Mouse (Mus musculus): ENCODE results near the gene Slc41a3.

Gene Slc41a3

DNA sequence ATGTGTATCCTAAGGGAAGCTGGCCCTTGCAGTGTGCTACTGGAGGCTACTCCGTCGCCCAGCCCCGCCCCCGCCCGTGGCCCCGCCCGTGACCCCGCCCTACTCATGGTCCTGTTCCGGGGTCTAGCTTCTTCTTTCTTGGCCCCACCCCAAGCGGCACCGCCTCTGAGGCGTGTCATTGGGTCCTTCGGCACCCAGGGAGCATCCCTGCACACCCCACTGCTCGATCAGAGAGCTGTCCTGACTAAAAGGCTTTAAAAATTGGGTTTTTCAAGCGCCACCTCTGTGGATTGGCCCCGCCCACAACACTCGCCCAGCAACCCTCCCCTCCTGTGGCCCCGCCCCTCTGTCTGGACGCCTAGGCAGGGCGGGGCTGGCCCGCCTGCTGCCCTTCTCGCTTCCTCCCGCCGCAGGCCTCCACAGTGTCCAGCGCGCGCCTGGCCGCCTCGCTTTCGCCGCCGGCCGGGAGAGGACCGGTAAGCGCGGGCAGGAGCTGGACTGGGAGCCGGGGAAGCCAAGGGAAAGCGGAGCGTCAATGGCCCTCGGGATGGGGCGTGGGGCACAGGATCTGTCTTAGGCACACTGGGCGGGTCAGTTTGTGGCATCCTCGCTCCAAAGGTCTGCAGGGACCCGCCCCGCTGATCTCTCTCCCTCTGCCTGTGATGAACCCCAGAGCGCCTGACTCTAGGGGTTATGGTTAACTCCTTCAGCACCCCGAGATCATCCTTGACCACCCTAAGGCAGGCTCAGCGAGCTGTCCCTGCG lies at the start of gene Slc41a3:
Slc41a3 (plus strand) TSS at position 193 of the 765 bp plus-strand sequence.
- peak; percentile 93 for DNase-seq

- DNase-seq, result no peak
Observed at GRCm38 (mm10) chr6:90556534-90557058, 47.9 kb upstream of the Slc41a3 start.

DNA sequence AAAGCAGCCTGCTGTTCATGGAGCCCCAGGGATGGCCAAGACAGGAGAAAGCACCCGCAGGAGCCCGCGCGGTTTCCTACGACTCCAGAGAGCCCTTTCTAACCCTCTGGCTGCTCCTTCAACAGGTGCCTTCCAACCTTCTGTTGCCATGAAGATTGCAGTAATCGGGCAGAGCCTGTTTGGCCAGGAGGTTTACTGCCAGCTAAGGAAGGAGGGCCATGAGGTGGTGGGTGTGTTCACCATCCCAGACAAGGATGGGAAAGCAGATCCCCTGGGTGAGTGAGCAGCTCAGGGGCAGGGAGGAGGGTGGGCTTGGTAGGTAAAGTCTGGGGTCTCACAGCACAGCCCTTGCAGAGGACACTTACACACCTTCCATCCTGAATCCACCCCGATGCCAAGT lies 47.4 kb upstream of the Slc41a3 start:
- DNase-seq, result no peak

GRCm38 (mm10) chr6:90557829-90558693 lies 46.5 kb upstream of the Slc41a3 start:
- DNase-seq, result no peak

- no peak for DNase-seq
Observed at GRCm38 (mm10) chr6:90560390-90561058, 44.0 kb upstream of the Slc41a3 start.

GRCm38 (mm10) chr6:90561234-90561781 lies 43.2 kb upstream of the Slc41a3 start:
- no peak for DNase-seq

- no peak for DNase-seq
Observed at GRCm38 (mm10) chr6:90564240-90564639, 40.3 kb upstream of the Slc41a3 start.

DNA sequence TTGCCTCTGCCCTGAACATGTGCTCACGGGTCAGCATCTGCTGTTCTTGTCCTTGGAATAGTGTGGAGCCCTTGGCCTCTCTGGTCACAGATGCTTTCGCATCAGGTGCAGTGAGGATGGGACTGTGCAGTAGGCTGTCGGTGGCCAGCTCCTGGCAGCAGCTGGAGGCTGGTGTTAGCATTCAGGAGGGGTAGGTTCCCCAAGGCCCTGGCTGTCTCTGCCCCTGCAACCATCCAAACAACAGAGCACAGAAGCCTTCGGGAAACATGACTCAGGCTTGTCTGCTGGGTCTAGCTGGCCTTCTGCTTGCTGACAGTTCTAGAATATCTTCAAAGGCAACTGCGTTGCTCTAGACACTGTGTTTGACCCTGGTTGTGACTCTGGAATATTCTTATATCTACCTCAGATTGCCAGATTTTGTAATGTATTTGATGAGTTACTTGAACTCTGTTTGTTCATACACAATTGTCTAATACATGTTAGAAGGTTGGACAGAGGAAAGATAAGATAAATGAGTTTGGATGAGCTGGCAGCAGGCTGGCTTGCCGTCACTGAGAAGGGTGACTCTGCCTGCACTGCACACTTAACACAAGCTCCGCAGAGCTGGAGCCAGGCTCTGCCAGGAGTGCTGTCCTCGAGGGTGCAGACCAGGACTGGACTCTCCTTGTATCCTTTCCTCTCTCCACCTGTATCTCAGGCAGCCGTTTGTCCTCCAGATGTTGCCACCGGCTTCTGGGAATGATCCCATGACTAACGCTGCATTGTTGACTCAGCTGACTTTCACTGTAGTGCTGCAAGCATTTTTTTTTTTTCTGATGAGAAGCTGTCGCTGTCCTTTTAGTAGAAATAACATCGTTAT lies 38.9 kb upstream of the Slc41a3 start:
- DNase-seq, result no peak

- DNase-seq, result no peak
Observed at GRCm38 (mm10) chr6:90567486-90567885, 37.0 kb upstream of the Slc41a3 start.

DNA sequence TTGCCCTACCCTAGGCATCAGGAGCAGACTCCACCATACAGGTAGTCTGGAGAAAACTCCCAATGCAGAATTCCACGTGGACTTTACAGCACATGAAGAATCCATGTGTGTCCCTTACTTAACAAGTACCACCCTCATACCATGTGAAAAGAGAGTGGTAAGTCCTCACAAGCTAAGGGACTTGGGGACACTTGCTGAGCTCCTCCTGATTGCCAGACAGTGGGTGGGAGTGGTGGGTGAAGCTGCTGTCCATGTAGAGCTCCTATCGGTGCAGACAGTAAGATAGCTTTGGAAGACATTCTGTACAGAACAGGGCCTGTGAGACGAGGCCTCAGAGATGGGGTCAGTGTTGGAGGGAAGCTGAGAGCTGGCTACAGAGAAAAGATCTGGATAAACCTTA lies 36.6 kb upstream of the Slc41a3 start:
- DNase-seq, result no peak

GRCm38 (mm10) chr6:90568721-90569120 lies 35.8 kb upstream of the Slc41a3 start:
- no peak for DNase-seq

DNA sequence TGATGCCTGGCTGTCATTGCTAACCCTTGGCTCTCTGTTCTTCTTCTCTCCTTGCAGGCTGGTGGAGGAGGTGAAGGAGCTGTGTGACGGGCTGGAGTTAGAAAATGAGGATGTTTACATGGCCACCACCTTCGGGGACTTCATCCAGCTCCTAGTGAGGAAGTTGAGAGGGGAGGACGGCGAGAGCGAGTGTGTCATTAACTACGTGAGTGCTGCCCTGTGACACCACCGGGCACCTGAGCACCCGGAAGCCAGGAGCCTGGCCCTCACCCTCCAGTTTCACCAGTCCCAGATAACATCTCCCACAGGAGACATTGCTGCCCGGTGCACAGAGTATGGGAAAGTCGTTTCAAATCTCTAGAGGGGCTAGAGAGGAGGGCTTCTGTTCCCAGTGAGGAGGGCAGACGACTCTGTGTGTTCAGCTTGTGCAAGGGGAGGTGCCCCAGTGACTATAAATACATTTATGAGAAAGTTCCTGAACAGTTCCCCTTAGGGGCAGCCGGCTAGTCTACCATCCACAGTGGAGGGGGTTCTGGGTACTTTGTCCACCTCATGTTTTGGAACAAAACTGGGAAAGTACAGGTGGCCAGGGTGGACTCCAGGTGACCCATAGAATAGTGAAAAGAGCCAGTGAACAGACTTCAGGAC lies 34.7 kb upstream of the Slc41a3 start:
- DNase-seq, result no peak

DNA sequence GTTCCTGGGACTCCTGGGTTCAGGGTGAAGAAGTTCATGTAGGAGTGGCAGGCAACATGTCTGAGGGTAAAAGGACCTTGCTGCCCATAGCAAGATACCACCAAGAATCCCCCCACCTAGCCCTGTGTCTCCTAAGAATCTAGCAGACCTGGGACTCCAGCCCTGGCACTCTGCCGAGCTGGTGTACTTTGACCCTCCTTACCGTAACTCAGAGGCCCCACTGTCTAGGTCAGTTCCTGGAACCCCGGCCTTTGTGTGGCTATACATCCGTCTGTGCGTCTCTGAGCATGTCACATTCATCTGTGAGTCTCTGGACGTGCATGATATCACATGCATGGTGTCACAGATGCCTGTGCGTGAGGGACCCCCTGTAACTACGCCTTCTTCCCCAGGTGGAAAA lies 34.1 kb upstream of the Slc41a3 start:
- no peak for DNase-seq

DNA sequence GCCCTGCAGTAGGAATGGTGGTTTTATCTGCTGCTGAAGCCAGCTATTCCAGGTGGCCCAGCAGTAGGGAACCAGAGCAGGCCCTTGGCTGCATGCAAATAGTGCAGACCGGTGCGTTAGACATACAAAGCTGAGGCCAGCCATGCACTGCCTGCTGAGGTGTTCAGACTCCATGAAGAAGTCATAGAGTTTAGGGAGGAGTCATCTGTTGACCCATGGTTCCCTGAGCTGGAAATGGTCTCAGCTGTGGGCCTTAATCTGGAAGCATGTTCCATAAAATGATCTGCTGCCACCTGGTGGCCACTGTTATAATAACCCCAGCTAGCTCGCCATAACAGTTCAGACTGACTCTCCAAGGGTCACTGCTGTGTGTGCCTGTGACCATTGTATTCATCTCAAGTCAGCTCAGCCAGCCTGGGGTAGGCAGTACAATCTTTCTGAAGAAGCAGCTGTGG lies 29.2 kb upstream of the Slc41a3 start:
- DNase-seq, result peak; percentile 82

- DNase-seq, result no peak
Observed at GRCm38 (mm10) chr6:90578174-90578573, 26.4 kb upstream of the Slc41a3 start.

DNA sequence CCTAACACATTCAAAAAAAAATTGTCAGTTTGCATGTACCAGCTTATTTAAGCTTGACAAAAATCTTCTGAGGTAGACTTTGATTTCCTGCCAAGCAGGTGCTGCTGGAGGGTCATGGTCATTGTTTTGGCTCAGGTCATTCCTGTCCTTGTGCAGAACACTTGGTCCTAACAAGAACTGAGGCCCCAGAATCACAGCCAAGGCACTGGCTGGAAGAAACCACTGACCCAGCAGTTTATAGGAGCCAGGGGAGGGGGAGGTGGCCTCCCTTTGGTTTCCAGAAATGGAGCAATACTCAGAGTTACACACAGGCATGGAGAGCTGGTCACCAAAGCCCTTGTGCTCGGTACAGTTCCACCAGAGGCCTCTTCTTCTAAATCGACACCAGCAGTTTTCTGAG lies 22.2 kb upstream of the Slc41a3 start:
- DNase-seq, result no peak

GRCm38 (mm10) chr6:90588113-90588512 lies 16.4 kb upstream of the Slc41a3 start:
- no peak for DNase-seq

GRCm38 (mm10) chr6:90590707-90591106 lies 13.8 kb upstream of the Slc41a3 start:
- DNase-seq, result no peak

DNA sequence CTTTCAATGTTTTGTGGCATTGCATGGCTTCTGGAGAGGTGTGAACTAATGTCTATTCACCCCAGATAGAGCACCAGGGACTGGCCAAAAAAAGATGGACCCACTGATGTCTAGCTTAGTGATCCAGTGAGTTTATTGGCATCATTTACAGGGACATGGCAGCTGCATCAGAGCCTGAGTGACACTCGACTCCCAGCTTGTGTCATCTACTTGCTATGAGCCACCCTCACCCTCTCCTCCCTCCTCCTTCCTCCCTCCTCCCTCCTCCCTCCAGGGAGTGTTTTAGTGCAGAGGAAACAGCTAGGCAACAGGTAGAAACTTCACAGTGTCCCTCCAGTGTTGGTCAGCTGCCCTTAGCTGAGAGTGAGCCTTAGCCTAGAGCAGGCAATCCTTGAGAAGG lies 9.6 kb upstream of the Slc41a3 start:
- DNase-seq, result no peak

- DNase-seq, result no peak
Observed at GRCm38 (mm10) chr6:90597060-90597459, 7.5 kb upstream of the Slc41a3 start.

GRCm38 (mm10) chr6:90597592-90597991 lies 6.9 kb upstream of the Slc41a3 start:
- peak; percentile 73 for DNase-seq

All from cerebellum, adult 8-10 months (tissue).